Mouse (Mus musculus) ES-Bruce4 (cell line): ENCODE results near the gene Scml4.

ENCODE experiments used
- CTCF ChIP-seq: IDR thresholded peaks from one replicate; pipeline ENCODE4 v1.8.1; 2011; ENCODE audit warnings: low read depth, low read length
- EP300 ChIP-seq: IDR thresholded peaks from 2 replicates; pipeline ENCODE4 v1.6.1; 2011; ENCODE audit warnings: low read depth, low read length; ENCODE audit not compliant: insufficient read depth

GRCm38 (mm10) chr10:42862806-42863205 is 2.6 kb downstream of the Scml4 start:
- TF ChIP-seq CTCF (no peak), EP300 (no peak)
